Mouse (Mus musculus): Measurements from ENCODE around the gene Coq7.

Coq7 gene

DNA sequence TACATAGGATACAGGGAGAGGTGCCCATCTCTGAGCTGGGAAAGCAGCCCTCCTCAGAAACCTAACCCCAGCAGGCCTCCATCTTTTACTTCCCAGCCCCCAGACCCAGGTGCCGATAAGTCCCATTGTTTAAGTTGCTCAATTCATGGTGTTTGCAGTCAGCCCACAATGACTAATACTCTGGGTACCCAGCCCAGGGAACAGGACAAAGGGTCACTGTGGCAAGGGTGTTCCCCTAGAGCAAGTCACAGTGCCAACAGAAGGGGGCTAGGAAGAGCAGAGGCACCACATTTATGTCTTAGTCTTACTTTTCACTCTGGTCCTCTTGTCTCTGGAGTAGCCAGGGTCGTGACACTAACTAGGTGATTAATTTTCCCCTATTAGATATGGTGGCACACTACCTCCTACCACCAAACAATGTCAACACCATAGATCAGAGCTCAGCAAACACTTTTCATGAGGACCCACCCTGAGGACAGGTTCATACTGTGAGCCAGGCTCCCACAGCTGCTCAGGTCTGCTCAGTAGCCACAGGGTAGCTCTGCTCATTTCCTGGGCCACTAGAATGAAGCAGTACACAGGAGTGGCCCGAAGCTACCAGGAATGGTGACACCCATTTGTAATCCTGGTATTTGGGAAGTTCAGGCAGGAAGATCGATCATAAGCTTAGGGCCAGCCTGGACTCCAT lies 38.1 kb downstream of the Coq7 start:
- DNase-seq, result no peak

DNA sequence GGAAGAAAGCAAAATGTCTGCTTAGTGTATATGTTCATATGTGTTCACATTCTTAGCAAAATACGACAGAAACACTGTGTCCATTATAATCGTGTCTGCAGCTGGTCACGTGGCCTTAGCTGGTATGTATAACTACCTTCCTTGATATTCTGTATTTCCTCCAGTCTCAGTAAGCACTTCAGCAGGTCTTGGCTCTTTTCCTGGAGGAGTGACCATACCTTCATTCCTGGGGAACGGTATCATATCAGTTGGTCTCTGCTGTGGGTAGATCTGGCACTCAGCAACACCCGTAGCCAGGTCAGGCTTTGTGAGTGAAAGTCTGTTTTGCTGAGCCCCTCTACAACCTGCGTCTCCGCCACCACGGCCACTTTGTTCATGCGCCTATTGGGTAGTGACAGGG lies 39.3 kb downstream of the Coq7 start:
- DNase-seq, result no peak

DNA sequence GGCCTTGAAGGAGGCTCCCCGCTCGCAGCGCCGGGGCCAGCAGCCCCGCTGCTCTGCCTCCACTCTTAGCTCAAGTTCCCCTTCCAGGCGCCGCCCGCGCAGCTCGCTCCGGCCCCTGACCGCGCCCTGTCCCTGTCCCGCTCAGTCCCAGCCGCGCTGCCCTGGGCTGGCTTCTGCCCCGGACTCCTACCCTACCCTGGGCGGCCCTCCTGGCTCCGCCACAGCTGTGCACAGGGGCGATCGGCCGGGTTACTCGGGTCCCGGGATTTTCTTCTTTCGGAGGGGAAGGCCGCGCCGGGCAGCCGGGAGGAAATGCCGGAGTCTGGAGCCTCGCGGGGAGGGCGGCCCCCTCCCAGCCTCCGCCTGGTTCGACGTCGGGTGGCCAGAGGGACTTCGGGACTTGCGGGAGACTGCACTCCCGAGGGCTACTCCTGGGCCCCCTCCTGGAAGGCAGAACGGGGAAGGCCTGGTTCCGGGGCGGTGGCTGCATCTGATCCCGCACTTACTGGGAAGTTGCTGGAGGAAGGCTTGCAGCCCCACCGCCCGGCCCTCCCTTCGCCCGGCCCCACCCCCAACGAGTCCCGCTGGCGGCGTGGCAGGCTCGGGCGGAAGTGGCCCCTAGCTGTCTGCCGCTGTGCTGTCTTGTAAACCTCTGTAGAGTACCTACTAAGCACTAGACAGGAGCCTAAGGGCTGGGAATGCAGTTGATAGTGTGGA lies 41.6 kb downstream of the Coq7 start, which contains the start of gene Itpripl2:
Itpripl2 (minus strand) TSS at position 545 of the 717 bp plus-strand sequence.
- DNase-seq, result no peak

DNA sequence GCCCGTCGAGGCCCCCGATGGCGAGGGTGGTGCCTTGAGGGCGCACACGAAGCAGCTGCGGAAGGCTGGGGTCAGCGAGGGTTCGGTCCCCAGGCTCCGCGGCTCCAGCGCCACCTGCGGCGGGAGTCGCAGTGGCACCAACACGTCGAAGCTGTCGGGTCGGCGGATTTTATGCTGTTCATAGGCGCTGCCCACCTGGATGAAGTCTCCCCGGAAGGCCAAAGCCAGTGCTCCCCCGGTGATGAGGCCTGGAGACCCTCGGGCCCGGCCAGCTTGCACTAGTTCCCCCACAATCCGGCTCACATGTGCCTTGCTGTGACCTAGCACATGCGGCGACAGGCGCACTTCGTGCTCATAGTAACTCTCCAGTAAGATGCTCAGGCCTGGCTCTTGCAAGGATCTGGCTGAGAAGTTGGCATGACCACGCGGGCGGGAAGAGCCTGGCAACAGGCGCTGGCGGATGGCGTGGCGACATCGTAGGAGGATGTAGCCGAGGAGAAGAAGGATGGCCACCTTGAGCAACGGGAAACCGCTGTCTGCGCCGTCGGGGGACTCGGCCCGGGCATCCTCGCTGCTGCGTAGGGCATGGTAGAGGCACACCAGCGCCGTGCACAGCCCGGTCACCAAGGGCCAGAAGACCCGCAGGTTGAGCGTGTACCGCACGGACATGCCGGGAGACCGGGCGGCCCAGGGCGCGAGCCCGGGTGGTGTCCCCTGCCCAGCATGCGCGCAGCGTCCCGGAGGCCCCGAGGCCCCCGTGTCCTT lies 42.3 kb downstream of the Coq7 start:
- no peak for DNase-seq

DNA sequence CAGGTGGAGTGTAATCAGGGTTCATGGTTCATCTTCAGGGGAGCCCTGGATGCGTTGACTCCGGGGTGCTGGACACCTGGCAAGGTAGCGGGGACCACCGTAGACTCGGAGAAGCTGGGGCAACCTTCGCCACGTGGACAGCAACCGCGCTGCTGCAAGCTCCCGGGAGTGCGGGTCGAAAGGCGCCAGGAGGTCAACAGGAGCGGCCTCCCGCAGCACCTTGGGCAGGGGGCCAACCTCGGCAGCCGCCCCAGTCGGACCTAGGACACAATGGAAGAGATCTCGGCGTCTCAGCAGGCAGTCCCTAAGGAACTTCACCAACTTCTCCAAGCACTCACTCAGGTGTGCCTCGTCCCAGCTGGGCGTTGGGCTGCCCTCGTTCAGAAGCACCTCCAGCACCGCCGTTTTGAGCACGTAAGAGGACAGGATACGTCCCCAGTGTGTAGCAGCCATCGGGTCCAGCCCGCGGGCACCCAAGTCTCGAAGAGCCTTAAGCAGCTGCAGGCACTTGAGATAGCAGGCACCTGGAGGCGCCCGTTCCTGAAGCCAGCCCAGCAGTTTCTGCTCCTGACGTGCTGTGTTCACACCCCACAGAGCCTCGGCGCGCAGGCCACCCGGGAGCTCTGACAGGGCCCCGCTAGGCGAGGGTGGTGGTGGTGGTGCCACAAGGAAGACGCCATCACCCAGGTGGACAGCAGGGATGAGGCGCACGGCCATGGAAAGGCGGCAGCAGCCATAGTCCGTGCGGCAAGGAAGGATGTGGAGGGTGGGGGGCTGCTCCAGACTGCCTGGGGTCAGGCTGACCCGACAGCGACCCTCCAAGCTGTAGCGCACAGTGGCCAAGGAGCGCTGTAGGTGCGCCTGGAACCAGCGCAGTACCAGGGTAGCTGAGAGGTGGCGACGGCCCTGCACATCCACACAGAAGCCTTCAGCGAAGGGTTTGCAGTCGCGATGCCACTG lies 43.2 kb downstream of the Coq7 start:
- DNase-seq, result no peak

DNA sequence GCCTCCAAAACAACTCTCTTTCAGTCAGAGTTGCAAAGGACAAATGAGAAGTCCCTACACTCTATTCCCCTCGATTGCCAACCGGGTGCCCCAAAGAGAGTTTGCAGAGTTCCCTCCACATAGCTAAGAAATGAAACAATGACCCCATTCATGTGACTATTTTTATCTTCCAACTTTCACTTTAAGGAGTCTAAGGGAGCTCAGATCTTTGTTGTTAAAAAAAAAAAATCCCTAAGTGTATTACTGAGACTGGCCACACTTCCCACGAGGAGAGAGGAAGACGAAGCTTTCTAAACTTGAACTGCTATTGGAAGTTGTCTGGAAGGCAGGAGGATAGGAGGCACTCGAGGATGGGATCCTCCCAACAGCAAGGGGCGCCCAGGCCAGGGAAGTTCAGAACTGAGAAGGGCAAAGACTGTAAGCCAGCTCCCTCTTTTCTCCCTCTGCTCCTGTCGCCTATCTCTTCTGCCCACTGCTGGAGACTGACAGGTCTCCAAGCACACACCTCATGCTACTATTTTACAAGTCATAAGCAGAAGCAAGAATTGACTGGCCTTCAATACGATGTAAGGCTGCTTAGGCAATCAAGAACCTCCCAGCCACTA lies 45.0 kb downstream of the Coq7 start:
- DNase-seq, result no peak

DNA sequence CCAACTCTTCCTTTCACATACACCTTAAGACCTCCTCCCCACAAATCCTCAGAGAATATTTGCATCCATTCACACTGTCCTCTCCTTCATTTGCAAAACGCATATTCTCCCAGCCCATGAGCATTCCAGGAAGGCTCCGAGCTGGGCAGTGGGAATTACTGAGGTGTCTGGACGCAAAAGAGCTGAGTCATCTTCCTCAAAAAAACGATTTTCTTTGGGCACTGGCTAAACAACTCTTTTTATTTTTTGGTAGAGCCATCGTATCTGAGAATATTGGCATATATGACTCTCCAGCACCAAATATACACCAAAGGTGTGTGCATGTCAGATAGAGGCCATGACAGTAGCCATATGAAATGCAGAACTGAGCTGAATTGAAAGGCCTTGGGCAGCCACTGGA lies 46.2 kb downstream of the Coq7 start:
- DNase-seq, result no peak

DNA sequence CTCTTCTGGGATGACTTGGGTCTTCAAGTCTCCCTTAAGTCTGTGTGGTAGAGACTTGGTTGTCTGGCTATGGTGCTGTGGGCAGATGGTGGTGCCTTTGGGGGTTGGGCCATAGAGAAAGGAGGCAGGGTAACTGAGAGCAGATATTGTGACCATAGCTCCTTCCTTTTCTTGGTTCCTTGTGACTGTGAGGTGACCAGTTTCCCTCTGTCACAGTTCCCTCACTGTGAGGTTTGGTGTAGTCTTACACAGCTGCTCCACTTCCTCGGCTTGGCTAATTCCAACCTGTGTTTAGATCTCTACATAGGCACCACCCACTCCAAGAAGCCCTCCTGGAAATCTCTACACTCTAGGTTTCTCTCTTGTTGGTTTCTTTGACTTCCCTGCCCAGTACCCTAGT lies 49.2 kb downstream of the Coq7 start:
- DNase-seq, result no peak

DNA sequence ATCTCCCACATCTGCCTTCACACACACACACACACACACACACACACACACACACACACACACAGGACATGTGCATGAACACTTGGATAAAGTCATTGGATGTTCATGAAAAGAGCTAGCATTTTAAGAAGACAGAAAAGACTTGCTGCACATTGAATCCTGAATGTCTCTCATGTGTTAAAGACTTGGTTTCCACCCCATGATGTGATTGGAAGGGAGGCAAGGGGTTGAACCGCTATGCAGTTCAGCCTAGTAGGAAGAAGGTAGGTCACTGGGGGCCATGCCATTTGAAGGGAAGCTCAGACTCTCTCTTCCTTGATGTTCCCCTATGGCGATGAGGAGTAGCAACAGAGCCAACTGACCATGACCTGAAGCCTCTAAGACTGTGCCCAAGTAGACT lies 51.2 kb downstream of the Coq7 start:
- no peak for DNase-seq

DNA sequence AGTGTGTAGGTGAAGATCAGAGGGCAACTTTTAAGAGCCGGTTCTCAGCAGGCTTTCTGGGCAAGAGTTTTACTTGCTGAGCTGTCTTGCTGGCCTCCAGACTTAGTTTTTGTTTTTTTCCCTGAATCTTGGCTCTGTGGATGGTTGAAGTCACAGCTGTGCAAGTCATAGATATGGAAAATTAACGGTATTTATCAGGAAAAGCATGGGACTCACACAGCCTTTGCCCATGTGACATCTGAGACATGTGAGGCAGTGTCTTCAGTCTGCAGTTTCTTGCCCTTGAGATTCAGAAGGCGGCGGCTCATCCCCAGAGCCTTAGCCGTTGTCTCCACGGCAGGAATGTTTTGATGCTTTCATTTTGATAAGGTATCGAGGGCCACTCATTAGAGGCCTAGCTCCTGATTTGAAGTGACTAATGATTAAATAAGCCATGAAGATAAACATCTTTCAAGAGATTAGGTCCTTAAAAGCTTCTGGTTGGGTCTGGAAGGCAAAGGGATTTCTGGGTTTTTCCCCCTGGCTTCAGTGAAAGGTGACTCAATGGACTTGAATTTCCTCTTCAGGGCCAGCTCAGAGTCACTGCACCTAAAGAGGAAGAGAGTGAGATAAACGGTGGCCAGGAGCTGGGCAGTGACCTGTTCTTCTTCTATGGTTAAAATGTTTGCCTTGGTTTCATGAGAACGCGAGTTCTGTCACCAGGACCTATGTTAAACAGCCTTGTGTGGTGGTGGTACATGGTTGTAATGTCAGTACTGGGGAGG lies 51.9 kb downstream of the Coq7 start:
- DNase-seq, result no peak

DNA sequence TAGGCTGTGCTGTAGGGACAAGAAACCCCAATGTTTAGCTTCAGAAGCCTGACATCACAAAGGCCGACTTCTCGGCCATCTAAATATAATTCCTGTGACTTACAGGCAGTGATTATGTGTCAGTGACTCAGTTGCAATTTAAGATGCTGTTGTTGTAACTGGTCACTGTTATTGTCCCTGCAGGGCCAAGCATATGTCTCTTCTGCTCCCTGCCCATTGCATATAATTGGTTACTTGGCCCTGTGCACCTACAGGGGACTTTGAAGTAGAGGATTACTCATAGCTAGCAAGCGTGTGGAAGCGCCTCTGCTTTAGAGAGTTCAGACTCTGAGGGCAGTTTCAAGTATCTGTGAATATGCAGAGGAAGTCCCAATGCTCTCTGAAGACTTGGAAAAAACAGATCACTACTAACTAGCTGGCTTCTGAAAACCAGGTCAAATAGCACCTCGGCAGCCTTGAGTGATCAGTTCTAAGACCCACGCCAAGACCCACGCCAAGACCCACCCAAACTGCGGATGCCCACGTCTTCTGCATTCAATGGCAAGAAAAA lies 52.9 kb downstream of the Coq7 start:
- DNase-seq, result no peak

DNA sequence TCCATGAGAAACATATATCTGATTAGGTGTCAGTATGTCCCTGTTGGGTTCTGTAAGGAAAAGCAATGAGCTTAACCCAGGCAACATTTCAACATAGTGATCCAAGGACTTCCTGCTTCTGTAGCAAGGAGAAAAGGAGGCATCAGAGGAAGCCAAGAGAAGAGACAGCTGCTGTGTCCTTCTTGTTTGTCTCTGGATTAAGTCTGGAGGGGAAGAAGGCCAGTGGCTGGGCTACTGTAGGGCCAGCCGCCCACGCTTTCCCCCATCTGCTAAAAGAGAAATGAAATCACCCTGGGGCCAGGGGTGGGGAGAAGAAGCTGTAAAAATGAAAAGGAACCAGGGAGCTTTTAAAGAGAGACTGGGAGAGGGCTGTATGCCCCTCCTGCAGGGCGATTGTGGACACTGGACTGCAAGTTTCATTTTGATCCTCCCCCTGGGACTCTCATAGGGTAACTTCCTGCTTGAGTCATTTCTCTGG lies 54.3 kb downstream of the Coq7 start:
- no peak for DNase-seq

DNA sequence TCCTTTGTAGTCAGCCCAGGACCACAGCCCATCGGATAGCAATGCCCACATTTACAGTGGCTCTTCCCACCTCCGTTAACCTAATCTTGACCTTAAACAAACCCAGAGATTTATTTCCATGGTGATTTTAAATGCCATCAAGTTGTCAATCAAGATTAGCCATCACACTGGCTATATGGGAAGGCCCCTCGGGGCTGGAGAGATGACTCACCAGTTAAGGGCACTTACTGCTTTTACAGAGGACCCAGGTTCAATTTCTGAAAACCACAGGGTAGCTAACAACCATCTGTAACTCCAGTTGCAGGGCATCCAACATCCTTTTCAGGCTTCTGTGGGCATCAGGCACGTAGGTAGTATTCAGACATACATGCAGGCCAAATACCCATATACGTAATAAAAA lies 56.7 kb downstream of the Coq7 start:
- no peak for DNase-seq

DNA sequence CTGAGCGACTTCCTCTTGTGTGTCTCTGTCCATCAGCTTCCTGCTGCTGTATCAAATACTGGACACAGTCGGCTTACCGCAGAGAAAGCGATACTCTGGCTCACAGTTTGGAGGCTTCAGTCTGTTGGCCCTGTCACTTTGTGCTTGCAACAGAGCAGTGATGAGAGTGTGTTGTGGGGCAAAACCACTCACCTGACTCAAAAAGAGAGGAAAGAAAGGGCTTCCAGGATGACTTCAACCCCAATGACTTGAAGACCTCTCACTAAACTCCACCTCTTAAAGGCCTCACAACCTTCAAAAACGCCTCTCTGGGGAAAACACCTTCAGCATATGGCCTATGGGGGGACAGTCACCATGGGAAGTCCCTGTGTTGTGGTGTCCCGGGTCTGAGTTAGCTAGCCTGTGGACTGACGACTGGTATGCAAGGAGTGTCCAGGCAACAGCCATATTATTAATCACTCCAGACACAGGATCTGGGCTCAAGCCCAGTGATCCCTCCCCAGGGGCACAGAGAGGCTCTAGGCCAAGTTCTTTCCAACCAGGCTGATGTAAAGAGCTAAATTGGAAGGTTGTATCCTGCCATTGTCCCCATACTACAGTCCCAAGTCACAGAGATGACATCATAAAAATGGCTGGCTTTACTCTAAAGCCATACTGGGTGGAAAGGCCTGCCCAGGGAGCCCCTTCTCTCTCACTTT lies 58.0 kb downstream of the Coq7 start:
- no peak for DNase-seq

DNA sequence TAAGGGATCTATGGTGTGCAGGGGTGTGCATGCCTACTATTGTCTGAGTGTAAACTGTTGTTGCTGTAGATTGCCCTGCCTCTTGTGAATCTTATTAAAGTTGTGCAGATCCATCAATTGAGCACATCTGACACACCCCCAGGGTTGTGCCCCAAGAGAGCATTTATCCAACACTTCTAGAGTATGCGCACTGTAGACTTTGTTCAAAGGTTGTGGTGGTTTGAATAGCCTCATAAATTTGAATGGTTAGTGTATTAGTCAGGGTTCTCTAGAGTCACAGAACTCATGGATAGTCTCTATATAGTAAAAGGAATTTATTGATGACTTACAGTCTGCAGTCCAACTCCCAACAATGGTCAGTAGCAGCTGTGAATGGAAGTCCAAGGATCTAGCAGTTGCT lies 60.3 kb downstream of the Coq7 start:
- DNase-seq, result no peak

DNA sequence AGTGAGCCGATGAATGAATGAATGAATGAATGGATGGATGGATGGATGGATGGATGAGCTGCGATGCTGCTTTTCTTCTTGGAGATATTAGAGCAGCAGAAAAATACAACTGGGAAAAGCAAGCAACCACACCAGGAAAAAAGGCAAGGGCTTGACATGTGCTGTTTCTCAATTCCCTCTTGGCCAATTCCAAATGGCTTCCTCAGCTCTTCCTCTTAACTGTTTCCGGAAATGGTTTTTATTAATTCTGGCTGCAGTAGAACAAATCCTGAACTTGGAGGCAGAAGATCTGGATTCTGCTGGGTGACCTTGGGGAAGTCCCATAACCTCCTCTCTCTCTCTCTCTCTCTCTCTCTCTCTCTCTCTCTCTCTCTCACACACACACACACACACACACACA lies 65.1 kb downstream of the Coq7 start:
- DNase-seq, result no peak

DNA sequence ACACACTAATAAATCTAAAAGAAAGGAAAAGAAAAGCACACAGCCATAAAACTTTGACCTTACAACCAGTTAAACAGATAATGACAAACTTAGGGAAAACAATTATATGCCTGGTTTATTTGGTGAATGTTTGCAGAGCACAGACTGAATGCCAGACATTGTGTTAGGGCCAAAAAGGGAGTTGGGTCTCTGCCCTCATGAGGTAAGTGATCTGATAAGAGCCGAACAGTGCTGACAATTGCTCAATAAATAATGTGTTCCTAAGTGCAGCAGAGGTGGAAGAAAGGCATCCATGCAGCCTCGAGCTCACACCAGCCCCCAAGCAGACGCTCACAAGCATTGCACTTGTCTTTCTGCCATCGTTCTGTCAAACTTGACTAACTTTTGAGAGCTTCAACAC lies 68.7 kb downstream of the Coq7 start:
- DNase-seq, result no peak

DNA sequence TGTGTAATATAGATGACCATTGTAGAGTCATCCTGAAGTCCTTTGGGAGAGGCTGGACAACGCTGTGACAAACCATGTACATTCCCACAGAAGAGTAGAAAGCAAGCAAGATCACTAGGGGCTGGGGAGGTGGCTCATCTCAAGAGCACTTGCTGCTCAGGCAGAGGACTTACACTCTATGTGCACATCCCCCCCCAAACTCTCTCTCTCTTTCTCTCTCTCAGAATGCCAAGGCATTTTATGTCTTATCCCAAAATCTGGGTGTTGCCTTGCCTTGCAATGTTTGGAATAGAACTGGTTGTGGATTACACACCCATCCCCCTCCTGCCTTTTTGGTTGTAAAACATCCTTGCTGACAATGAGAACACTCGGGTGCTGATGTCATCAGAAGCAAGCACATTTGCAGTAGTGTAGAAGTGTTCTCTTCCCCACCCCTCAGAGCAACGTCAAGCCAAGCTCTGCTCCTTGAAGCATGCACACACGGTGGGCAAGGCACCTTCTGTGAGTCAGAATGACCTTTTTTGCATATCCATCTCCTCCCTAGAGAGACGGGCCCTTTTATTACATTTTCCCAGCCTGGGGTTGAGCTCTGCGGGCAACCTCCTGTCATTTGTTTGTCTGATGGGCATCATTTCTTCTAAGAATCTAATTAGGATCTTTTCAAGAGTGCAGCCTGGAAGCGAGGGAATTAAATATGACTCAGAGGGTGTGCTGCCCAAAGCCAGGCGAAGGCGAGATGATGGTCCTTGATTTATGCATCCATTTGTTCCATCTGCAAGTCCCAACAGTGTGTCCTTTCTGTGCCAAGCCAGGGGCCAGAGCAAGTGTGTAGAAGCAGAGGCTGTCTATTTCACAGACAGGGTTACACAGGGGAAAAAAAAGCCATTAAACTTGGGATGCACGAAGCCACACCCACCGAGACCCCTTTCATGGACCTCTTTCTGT lies 70.1 kb downstream of the Coq7 start:
- DNase-seq, result no peak

All from cerebellum, adult 11-12 months (tissue).